Mouse (Mus musculus): ENCODE measurements at regions not wholly inside any gene's neighbourhood (a gene's known extent, or its start where the extent isn't known, plus 50 kb on each side); places are given as distances from the start of the nearest gene placed in this dataset.

GRCm38 (mm10) chr4:140402319-140402718, 155.7 kb upstream of the Igsf21 start:
- peak; percentile 27 for DNase-seq (ENCODE audit: low spot score)

- no peak for DNase-seq (ENCODE audit: low spot score)
Observed at GRCm38 (mm10) chr4:140401632-140402031, 155.0 kb upstream of the Igsf21 start.

- DNase-seq (ENCODE audit: low spot score) = no peak
Observed at GRCm38 (mm10) chr4:140396548-140396947, 150.0 kb upstream of the Igsf21 start.

DNA sequence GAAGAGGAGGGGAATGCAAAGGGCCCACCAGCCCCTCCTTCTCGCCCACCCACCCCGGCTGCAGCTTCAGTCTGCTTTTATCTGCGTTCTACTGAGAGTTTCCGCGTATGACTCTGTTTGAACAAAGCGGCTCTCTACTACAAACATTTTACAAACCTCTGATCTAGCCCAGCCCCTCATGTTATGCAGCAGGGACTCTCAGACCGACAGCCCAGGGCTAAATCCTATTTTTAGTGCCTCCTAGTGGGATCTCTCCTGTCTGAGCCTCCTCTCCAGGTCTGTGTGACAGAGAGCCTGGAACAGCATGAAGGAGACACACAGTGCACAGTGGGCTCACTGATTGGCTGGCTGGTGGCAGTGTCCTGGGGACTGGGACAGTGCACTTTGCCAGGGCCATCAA, 145.7 kb upstream of the Igsf21 start:
- no peak for DNase-seq (ENCODE audit: low spot score)

- DNase-seq (ENCODE audit: low spot score) = no peak
Observed at GRCm38 (mm10) chr4:140390684-140391234, 144.2 kb upstream of the Igsf21 start.

- DNase-seq (ENCODE audit: low spot score) = no peak
Observed at GRCm38 (mm10) chr4:140385686-140386085, 139.1 kb upstream of the Igsf21 start.

GRCm38 (mm10) chr4:140385226-140385625, 138.6 kb upstream of the Igsf21 start:
- DNase-seq (ENCODE audit: low spot score) = no peak

DNA sequence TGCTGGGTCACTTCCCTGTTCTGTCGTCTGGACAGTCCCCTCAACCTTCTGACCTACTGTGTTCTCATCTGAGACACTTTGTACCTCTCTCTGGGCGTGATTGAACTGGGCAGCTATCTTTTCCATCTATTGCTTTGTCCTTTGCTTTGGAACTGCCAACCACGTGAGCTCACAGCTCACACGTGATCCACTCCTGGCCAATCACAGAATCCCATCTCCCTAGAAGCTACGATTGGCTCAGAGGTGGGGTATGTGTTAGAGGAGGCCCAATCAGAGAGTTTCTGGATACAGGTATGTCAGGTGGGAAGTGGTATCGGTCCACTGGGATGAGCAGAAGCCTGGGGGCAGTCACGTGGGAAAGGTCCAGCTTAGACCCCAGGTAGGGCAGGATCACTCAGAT, 137.0 kb upstream of the Igsf21 start:
- no peak for DNase-seq (ENCODE audit: low spot score)

DNA sequence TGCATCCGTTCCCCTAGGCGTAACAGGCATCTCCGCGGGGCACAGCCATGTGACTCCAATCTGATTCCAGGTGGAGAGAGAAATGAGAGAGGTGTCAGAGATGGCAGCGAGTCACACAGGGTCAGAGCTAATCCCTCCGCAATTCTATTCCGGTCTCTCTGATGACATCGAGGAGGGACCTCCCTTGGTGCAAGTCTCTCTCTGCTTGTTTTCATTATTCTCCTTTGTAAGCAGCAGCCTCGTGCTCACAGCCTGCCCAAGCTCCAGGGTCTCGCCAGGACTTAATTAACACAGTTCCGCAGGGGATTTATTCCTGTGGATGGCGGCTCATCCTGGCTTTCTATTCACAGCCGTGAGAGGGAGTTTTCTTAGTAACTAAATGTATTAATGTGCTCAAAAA, 134.1 kb upstream of the Igsf21 start:
- DNase-seq (ENCODE audit: low spot score) = no peak

DNA sequence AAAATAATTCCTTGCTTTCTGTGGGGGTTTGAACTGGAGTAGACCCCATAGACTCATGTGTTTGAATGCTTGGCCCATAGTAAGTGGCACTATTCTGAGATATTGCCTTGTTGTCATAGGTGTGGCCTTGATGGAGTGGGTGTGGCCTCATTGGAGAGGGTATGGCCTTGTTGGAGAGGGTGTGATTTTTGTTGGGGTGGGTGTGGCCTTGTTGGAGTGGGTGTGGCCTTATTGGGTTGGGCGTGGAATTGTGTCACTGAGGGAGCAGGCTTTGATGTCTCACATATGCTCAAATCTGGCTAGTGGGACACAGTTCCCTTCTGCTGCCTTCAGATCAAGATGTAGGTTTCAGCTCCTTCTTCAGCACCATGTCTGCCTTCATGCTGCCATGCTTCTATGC, 131.4 kb upstream of the Igsf21 start:
- no peak for DNase-seq (ENCODE audit: low spot score)

GRCm38 (mm10) chr4:140372586-140373325, 126.2 kb upstream of the Igsf21 start:
- no peak for DNase-seq (ENCODE audit: low spot score)

- DNase-seq (ENCODE audit: low spot score) = no peak
Observed at GRCm38 (mm10) chr4:140371426-140372213, 125.0 kb upstream of the Igsf21 start.

- DNase-seq (ENCODE audit: low spot score) = no peak
Observed at GRCm38 (mm10) chr4:140366975-140367680, 120.5 kb upstream of the Igsf21 start.

DNA sequence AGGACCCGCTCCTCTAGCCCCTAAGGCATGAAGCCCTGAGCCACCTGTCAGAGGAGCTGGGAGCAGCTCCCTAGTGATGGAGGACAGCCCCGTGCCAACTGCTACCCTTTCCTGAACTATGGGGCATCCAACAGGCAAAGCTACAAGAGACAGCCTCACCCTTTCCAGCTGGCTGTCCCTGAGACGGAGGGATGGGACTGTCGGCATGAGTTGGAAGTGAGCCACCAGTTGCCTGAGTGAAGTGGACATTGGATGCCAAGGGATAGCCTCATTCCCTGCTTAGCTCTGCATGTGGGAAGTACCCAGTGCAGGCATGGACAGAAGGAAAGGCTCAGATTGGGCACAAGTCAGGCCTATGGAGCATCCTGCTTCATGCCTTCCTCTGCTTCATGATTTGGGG, 112.3 kb upstream of the Igsf21 start:
- DNase-seq (ENCODE audit: low spot score) = no peak

GRCm38 (mm10) chr4:140358103-140358502, 111.5 kb upstream of the Igsf21 start:
- DNase-seq (ENCODE audit: low spot score) = no peak

DNA sequence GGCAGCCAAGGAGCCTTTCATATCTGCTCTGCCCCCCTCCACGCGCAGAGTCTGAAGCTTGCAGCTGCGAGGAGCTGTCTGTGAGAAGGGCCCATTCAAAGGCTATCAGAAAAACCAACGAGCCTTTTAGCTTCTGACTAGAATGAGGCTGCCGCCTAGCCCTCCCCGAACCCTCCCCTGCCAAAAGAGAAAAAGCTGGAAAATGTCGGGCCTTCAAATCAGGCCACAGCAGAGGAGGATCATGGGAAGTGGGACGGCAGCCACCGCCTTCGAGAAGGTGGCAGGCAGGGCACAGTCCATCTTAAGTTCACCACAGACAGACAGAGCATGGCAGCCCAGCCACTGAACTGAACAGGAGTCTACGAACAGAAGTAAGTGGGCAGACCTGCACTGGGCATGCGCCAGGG, 108.6 kb upstream of the Igsf21 start:
- DNase-seq (ENCODE audit: low spot score) = peak; percentile 14

DNA sequence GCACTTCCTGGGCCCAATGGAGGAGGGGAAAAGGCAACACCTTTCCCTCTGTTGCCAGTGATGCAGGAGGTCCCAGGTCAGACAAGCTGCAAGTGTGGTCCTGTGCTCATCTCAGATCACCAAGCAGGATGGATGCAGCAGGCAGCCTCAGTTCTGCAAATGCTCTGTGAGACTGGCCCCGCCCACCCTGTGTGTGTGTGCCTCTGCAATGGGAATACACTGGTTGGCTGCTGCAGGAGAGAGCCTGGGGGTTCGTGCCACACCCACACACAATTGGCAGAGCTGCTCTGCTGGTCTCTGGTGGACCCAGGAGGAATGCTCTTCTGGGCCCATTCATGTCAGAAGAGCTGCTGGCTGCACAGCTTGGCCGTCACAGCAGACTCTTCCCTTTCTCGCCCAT, 102.2 kb upstream of the Igsf21 start:
- DNase-seq (ENCODE audit: low spot score) = no peak

DNA sequence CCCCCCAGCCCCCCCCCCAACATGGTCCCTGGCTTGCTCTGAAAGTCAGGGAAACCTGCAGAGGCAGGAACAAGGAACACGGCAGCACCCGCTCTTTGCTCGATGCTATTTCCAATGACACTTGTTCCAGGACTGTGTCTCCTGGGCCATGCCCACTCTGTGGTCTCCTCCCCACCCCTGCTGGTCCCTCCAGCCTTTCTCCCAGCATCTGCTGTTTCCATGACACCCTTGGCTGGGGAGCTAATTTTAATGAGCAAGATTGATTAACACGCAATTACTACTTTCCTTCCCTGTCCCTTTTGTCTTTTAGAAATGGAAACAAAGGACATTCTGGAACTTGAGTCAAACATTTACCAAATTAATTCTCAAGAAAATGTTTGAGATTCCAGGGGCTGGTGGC, 83.6 kb upstream of the Igsf21 start:
- DNase-seq (ENCODE audit: low spot score) = no peak

DNA sequence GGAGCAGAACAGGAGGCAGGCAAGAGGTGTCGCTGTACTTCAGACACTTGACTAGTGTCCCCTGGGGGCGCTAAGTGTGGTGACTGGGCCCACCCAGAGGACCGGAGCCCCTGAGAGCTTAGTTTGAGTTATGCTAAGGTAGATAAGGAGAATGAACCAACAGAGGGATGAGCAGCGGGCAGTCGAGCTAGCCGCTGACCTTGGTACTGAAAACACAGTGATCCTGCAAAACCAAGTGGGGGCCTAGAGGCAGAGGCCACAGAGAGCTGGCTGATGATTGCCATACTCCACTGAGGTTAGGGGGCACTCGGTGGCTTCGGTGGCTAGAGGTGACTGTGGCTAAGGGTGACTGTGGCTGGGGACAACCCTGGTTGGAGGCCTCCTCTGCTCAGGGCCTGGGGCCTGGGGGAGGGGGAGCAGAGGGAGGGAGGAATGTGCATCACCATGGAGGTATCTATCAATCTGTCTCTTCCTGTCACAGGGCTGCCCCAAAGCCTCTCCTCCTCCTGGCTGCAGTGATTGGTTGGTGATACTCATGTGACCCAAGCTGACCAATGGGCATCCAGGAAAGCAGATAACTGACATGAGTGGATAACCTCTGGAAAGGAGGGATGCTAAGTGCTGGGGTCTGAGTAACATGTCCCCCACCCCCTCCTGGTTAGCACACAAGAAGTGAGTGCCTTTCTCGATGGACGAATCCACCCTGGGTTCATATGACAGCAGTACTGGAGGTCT, 80.3 kb upstream of the Igsf21 start:
- peak; percentile 44 for DNase-seq (ENCODE audit: low spot score)

DNA sequence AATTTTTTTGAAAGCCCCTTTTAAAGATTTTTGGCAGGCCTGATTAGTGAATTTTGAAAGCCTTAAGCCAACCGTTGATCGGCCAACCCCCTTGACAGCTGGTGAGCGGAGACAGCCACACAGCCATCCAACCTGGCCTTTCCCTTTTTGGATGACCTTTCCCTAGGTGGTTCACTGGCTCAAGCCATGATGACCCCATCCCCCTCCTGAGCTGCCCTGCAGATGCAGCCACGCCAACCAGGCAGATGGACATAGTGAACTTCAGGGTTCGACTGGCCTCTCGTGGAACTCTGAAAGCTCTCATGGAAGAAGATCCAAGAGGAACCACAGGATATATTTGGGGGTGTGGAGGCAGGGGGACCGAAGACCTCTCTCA, 79.1 kb upstream of the Igsf21 start:
- no peak for DNase-seq (ENCODE audit: low spot score)

- DNase-seq (ENCODE audit: low spot score) = no peak
Observed at GRCm38 (mm10) chr4:140324971-140325676, 78.5 kb upstream of the Igsf21 start.
